Mouse (Mus musculus) ovary, postnatal 14 days (tissue): ENCODE measurements at regions not wholly inside any gene's neighbourhood (a gene's known extent, or its start where the extent isn't known, plus 50 kb on each side); places are given as distances from the start of the nearest gene placed in this dataset.

Experiments
- DNase-seq: peaks from one replicate; pipeline ENCODE4 v3.0.0; 2022; ENCODE audit warnings: low spot score

GRCm38 (mm10) chr5:112101739-112102590 is 150.4 kb downstream of the Cryba4 start:
- no peak for DNase-seq

GRCm38 (mm10) chr5:112110306-112110969 is 141.9 kb downstream of the Cryba4 start:
- DNase-seq: no peak

GRCm38 (mm10) chr5:112120766-112121165 is 131.6 kb downstream of the Cryba4 start:
- DNase-seq: no peak

GRCm38 (mm10) chr5:112121554-112121953 is 130.8 kb downstream of the Cryba4 start:
- DNase-seq: no peak

GRCm38 (mm10) chr5:112122581-112122980 is 129.7 kb downstream of the Cryba4 start:
- DNase-seq: no peak

- DNase-seq: no peak
These were observed 125.1 kb downstream of the Cryba4 start for GRCm38 (mm10) chr5:112127171-112127570.

GRCm38 (mm10) chr5:112132746-112133145 is 119.6 kb downstream of the Cryba4 start:
- no peak for DNase-seq

- no peak for DNase-seq
These were observed 118.4 kb downstream of the Cryba4 start for GRCm38 (mm10) chr5:112133688-112134573.

- no peak for DNase-seq
These were observed 115.7 kb downstream of the Cryba4 start for GRCm38 (mm10) chr5:112136646-112137045.

GRCm38 (mm10) chr5:112138246-112138645 is 114.1 kb downstream of the Cryba4 start:
- no peak for DNase-seq

GRCm38 (mm10) chr5:112142731-112143130 is 109.6 kb downstream of the Cryba4 start:
- no peak for DNase-seq

- DNase-seq: no peak
These were observed 108.2 kb downstream of the Cryba4 start for GRCm38 (mm10) chr5:112143993-112144621.

GRCm38 (mm10) chr5:112153675-112154085 is 98.6 kb downstream of the Cryba4 start:
- DNase-seq: peak; percentile 87

GRCm38 (mm10) chr5:112154650-112155049 is 97.7 kb downstream of the Cryba4 start:
- DNase-seq: no peak

- DNase-seq: no peak
These were observed 97.3 kb downstream of the Cryba4 start for GRCm38 (mm10) chr5:112155051-112155450.

GRCm38 (mm10) chr5:112156005-112156404 is 96.3 kb downstream of the Cryba4 start:
- no peak for DNase-seq

- no peak for DNase-seq
These were observed 85.7 kb downstream of the Cryba4 start for GRCm38 (mm10) chr5:112166410-112167175.

GRCm38 (mm10) chr5:112167790-112168189 is 84.5 kb downstream of the Cryba4 start:
- DNase-seq: no peak

- no peak for DNase-seq
These were observed 81.0 kb downstream of the Cryba4 start for GRCm38 (mm10) chr5:112171325-112171724.

- DNase-seq: no peak
These were observed 72.9 kb downstream of the Cryba4 start for GRCm38 (mm10) chr5:112179213-112180057.
